Mouse (Mus musculus) CD4-positive, CD25-positive, alpha-beta regulatory T cell (primary cell): ENCODE measurements around the gene Dync1h1. TPM values are rescaled to one million over a fixed set of nuclear protein-coding genes. Genes with fewer than 3 reads are reported as not detected.

ENCODE experiments used
- polyA plus RNA-seq: library from polyadenylated mRNA; unstranded; fragments of 100-300 nt; shearing (Covaris generic); gene quantifications from one replicate; pipeline ENCODE4 v1.2.1, GENCODE M21; 2017

Dync1h1 gene
- 34.8 TPM for polyA plus RNA-seq

DNA sequence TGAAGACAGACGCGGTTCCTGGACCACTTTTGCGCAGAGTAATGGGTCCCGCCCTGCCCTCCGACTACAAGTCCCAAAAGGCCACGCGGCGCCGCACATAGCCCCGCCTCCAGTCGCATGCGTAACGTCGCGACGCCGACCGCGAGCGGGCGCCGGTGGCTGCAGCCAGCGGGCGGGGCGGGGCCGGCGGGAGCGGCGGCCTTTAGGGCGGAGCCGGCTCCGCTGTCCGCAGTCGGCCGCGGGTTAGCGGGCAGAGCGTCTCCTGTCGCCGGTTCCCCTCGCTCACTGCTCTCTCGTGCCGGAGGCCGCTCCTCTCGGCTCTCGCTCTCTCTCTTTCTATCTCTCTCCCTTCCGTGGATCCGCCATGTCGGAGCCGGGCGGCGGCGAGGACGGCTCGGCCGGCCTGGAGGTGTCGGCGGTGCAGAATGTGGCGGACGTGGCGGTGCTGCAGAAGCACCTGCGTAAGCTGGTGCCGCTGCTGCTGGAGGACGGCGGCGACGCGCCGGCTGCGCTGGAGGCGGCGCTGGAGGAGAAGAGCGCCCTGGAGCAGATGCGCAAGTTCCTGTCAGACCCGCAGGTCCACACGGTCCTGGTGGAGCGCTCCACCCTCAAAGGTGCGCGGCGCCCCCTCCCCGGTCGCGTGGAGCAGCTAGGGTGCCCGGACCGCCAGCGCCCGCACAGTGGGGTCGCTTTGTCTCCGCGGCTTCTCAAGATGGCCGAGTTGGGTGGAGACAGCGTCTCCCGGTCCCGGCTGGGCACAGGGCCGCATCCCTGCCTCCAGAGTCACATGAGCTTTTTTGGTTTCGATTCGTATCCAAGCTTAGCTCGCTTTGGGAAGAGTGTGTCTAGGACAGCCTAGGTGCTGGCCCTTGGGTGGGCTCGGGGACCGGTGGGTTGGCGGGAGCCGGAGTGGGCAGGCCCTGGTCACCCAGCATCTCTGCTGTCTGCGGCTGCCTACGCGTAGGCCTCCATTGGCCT, at the start of gene Dync1h1:
Gene Dync1h1, plus strand, starts transcription at position 212 of the 978 bp plus-strand sequence.

DNA sequence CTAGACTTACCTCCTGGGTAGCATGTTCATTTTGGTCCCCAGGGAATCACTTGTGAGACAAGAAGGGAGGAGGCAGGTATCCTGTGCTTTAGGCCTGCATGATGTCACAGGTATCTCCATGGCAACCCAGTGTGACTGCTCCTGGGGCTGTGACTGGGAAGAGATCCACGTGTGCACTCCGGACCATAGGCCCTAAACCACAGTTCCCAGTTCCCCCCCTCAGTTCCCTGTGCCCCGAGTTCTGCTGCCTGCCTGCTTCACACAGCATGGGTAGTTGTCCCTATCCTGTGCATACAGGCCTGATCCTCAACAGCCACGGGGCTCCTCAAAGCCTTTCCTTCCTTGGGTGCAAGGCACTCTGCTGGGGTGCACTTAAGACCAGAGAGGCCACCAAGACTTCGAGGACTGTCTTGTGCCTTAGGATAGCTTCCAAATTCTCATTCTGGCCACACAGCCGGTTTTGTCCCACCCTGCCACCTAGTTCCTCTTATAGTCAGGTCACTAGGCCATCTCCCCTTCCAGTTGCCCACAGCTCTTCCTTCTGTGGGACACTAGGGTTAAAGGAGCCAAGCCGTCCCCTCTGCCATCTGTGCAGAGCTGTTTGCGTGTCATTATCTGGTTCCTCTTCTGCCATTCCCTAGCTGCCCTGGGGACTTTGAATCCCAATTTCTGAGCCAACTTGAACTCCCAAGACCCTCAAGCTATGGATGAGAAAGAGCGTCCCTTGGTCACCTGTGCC, 81.5 kb downstream of the Dync1h1 start, which contains the start of gene 1700001K19Rik:
Gene 1700001K19Rik, minus strand, starts transcription at position 59 of the 739 bp plus-strand sequence.

GRCm38 (mm10) chr12:110702556-110702955, 101.3 kb downstream of the Dync1h1 start, which contains the start of gene Hsp90aa1:
Gene Hsp90aa1, minus strand, starts transcription at chr12:110702728.

Other genes with a start within 250 kb of the Dync1h1 start
- 230 TPM for gene Ppp2r5c, start 154.3 kb upstream of the Dync1h1 start, polyA plus RNA-seq
- not detected for gene 1700001K19Rik, start 81.2 kb downstream of the Dync1h1 start, polyA plus RNA-seq
- gene Hsp90aa1, start 101.3 kb downstream of the Dync1h1 start, polyA plus RNA-seq, result 321 TPM
- 72.6 TPM for gene Wdr20, start 136.5 kb downstream of the Dync1h1 start, polyA plus RNA-seq
- 0.31 TPM for gene Mok, start 239.5 kb downstream of the Dync1h1 start, polyA plus RNA-seq
- 4.6 TPM for gene Zfp839, start 248.8 kb downstream of the Dync1h1 start, polyA plus RNA-seq